Mouse (Mus musculus) NIH3T3 (cell line): ENCODE data around the gene Trim62.

ENCODE experiments used
- DNase-seq: peaks from one replicate; pipeline ENCODE4 v3.0.0-alpha.2; 2012; ENCODE audit warnings: low read depth

The Trim62 gene

GRCm38 (mm10) chr4:128883379-128883781 lies at the start of gene Trim62:
TSS of gene Trim62 (plus strand) at chr4:128883580.
- DNase-seq: peak; percentile 86

- peak; percentile 22 for DNase-seq
Measured at GRCm38 (mm10) chr4:128838202-128838601, 45.2 kb upstream of the Trim62 start.

GRCm38 (mm10) chr4:128839811-128840738 lies 43.3 kb upstream of the Trim62 start:
- peak; percentile 90 for DNase-seq

- peak; percentile 26 for DNase-seq
Measured at GRCm38 (mm10) chr4:128841259-128841658, 42.1 kb upstream of the Trim62 start.

- no peak for DNase-seq
Measured at GRCm38 (mm10) chr4:128844566-128844965, 38.8 kb upstream of the Trim62 start.

- no peak for DNase-seq
Measured at GRCm38 (mm10) chr4:128845367-128845973, 37.9 kb upstream of the Trim62 start.

- DNase-seq: no peak
Measured at GRCm38 (mm10) chr4:128848961-128849360, 34.4 kb upstream of the Trim62 start.

GRCm38 (mm10) chr4:128849686-128850085 lies 33.7 kb upstream of the Trim62 start:
- DNase-seq: no peak

- no peak for DNase-seq
Measured at GRCm38 (mm10) chr4:128852266-128852887, 31.0 kb upstream of the Trim62 start.

- peak; percentile 8 for DNase-seq
Measured at GRCm38 (mm10) chr4:128853117-128853516, 30.3 kb upstream of the Trim62 start.

- peak; percentile 79 for DNase-seq
Measured at GRCm38 (mm10) chr4:128855613-128856040, 27.8 kb upstream of the Trim62 start.

GRCm38 (mm10) chr4:128857212-128857611 lies 26.2 kb upstream of the Trim62 start:
- DNase-seq: peak; percentile 6

GRCm38 (mm10) chr4:128858226-128858625 lies 25.2 kb upstream of the Trim62 start:
- peak; percentile 89 for DNase-seq

- peak; percentile 42 for DNase-seq
Measured at GRCm38 (mm10) chr4:128858878-128859277, 24.5 kb upstream of the Trim62 start.

GRCm38 (mm10) chr4:128872992-128873391 lies 10.4 kb upstream of the Trim62 start:
- no peak for DNase-seq

GRCm38 (mm10) chr4:128874062-128874461 lies 9.3 kb upstream of the Trim62 start:
- no peak for DNase-seq

GRCm38 (mm10) chr4:128875439-128875838 lies 7.9 kb upstream of the Trim62 start:
- no peak for DNase-seq

- DNase-seq: no peak
Measured at GRCm38 (mm10) chr4:128877520-128877919, 5.9 kb upstream of the Trim62 start.

GRCm38 (mm10) chr4:128878901-128879491 lies 4.4 kb upstream of the Trim62 start:
- no peak for DNase-seq

GRCm38 (mm10) chr4:128883801-128884710 lies 676 bp downstream of the Trim62 start:
- DNase-seq: peak; percentile 57

GRCm38 (mm10) chr4:128884711-128885095 lies 1.3 kb downstream of the Trim62 start:
- DNase-seq: no peak
